Mouse (Mus musculus): ENCODE data around the gene Nlrp14.
"Not testable (repeated sequence)": the region's sequence is repeated elsewhere in the genome, so short reads cannot be mapped to it uniquely, and the experiment has no call there.

Nlrp14 gene

DNA sequence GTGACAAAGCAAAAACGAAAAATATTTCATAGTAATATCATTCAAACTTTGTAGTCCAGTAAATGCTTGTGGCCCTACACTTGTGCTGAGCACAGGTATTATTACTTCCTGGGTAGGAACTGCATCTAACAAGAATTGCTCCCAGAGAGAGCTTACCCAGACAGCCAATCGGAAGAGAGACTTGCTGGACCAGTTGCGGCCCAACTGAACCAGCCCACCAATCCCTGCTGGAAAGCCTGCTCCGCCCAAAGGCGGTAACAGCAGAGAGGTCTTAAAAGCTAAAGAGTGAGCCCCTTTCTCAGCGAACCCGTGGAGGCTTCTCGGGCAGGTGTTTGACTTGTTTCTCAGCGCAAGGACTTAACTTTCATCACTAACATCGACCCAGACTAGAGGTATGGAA is at the start of gene Nlrp14:
Gene Nlrp14 (plus strand): TSS at position 301 of the 400 bp plus-strand sequence.
- DNase-seq (ENCODE audit: low spot score in 2 of 2), result no peak

- DNase-seq (ENCODE audit: low spot score in 2 of 2), result not testable (repeated sequence)
Observed at GRCm38 (mm10) chr7:107130983-107131382, 35.8 kb upstream of the Nlrp14 start, which contains the start of gene Olfr715. Olfr715 (minus strand) TSS chr7:107131083.

- not testable (repeated sequence) for DNase-seq (ENCODE audit: low spot score in 2 of 2)
Observed at GRCm38 (mm10) chr7:107138027-107138426, 28.8 kb upstream of the Nlrp14 start, which contains the start of gene Olfr716. Olfr716 (plus strand) TSS chr7:107138327.

GRCm38 (mm10) chr7:107180406-107180805 is 13.6 kb downstream of the Nlrp14 start:
- DNase-seq (ENCODE audit: low spot score in 2 of 2), result no peak

DNA sequence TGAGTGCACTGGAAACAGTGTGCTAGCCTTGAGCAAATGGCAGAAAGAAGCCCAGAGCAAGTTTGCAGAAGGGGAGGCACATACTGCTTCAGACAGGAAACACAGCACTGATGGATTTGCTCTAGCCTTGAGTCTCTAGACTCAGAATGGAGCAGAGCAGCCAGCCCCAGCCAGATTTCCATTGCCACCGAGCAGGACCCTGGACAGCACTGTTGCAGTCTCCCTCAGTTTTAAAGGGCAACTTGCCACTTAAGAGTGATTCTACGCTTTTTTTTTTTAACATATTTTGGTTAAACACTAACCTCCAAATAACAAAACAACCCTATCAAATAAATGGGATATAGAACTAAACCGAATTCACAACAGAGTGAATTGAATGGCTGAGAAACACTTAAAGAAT is 35.0 kb downstream of the Nlrp14 start:
- DNase-seq (ENCODE audit: low spot score in 2 of 2), result no peak

DNA sequence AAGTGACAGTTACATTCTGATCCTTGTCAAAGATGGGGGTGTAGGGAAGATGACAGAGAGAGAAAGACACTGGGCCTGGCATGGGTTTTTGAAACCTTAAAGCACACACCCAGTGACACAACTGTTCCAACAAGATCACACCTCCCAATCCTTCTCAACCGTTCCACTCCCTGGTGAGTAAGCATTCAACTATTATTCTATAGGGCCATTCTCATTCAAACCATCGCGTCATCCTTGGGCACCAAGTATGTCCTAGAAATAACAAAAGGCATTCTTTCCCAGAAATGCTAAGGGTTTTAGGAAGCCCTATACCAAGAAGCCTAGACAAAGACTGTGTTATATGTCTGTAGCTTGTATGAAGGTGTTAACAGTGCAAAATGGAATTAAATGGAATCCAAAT is 41.1 kb downstream of the Nlrp14 start:
- DNase-seq (ENCODE audit: low spot score in 2 of 2), result no peak

DNA sequence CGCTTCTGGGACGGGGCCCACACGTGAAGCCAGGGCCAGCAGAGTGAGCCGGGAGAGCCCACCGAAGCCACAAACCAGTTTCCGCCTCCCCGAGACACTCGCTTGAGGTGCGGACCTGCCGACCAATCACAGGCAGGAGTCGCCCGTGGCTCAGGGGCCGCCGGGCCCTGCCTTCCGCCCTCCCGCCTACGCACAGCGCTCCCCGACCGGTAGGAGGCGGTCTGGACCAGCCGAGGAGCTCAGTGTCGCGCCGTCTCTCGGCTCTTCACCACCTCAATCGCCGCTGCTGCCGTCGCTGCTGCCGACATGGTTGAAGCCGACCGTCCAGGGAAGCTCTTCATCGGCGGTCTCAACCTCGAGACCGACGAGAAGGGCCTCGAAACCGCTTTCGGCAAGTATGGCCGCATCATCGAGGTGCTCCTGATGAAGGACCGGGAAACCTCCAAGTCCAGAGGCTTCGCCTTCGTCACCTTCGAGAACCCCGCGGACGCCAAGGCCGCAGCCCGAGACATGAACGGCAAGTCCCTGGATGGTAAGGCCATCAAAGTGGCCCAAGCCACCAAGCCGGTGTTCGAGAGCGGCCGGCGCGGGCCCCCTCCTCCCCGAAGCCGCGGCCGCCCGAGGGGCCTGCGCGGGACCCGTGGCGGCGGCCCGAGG is 42.5 kb downstream of the Nlrp14 start, which contains the start of gene Rbmxl2:
Gene Rbmxl2 (plus strand): TSS at position 242 of the 657 bp plus-strand sequence.
- no peak for DNase-seq (ENCODE audit: low spot score in 2 of 2)

DNA sequence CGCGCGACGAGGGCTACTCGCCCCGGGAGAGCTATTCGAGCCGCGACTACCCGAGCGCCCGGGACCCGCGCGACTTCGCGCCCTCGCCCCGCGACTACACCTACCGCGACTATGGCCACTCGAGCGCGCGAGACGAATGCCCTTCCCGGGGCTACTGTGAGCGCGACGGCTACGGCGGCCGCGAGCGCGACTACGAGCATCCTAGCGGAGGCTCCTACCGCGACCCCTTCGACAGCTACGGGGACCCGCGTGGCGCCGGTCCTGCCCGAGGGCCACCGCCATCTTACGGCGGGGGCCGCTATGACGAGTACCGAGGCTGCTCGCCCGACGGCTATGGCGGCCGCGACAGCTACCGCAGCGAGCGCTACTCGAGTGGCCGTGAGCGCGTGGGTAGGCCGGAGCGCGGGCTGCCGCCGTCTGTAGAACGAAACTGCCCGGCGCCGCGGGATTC is 43.4 kb downstream of the Nlrp14 start:
- DNase-seq (ENCODE audit: low spot score in 2 of 2), result no peak

- no peak for DNase-seq (ENCODE audit: low spot score in 2 of 2)
Observed at GRCm38 (mm10) chr7:107215723-107216122, 48.9 kb downstream of the Nlrp14 start.

- no peak for DNase-seq (ENCODE audit: low spot score in 2 of 2)
Observed at GRCm38 (mm10) chr7:107216845-107217244, 50.1 kb downstream of the Nlrp14 start.

- no peak for DNase-seq (ENCODE audit: low spot score in 2 of 2)
Observed at GRCm38 (mm10) chr7:107236854-107237253, 70.1 kb downstream of the Nlrp14 start.

DNA sequence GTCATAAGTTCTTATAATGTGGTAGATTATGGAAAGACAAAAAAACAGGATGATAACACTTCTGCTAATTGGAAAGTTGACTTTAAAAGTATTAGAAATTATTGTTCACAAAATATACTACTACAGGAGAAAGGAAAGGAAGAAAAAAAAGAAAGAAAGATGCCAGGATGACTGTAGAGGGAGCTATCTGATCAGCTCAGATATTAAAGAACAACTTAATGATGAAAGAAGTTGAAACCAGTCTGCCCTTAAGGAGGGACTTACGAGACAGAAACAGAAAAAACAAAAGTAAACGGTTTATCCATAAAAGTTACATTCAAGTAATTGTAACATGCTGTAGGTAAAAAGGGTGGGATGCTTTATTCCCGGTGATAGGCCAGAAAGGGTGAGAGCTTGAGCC is 70.7 kb downstream of the Nlrp14 start:
- no peak for DNase-seq (ENCODE audit: low spot score in 2 of 2)

DNA sequence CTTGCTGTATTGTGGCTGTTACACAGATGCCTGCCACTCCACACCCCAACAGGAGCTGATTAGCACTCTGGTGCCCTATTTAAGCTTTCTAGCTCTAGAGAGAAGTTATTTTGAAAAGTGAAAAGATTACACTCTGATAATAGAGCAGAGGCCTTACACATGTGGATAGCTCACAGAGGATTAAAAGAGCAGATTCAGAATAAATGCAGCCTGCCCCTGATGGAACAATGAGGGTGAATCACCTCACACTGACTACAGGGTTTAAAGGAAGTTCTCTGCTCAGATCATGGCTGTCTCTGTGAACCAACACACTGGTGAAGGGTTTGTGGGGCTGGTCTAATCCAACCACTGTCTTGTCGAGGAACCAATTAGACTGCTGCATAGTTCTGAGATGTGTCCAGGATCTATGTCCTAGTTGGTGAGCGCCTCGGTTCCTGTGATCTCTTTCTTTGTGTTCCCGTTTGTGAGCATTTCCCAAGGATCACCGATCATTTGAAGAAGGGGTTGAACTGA is 74.6 kb downstream of the Nlrp14 start:
- DNase-seq (ENCODE audit: low spot score in 2 of 2), result no peak

All from thymus, postnatal 10 days (tissue).